Mouse (Mus musculus): Measurements from ENCODE around the gene Sgf29. TPM values are rescaled to one million over a fixed set of nuclear protein-coding genes. Genes with fewer than 3 reads are reported as not detected.
"Not testable (repeated sequence)": the region's sequence is repeated elsewhere in the genome, so short reads cannot be mapped to it uniquely, and the experiment has no call there.

Sgf29 gene
- total RNA-seq, 1 experiment = 55.3 TPM

GRCm38 (mm10) chr7:126676631-126677220 lies 27.6 kb downstream of the Sgf29 start:
- Histone ChIP-seq H3K4me3 (ENCODE audit: insufficient read depth in 1 of 2, low read depth in 1 of 2, low read length in 2 of 2, poor library complexity in 1 of 2, severe bottlenecking in 1 of 2) (no peak overlapping the region), H3K36me3 (ENCODE audit: control insufficient read depth, insufficient read depth, low read length, poor library complexity, severe bottlenecking) (peaks cover 7% of the 10 kb centered on the region), H3K4me1 (ENCODE audit: control insufficient read depth in 2 of 2, insufficient read depth in 2 of 2, low read length in 2 of 2, poor library complexity in 1 of 2) (0 out of 4 replicates have a peak, but pooled peaks cover 0 to 2% of the 10 kb centered on the region in 2 experiments), H3K27ac (ENCODE audit: insufficient read depth, low read depth, low read length, poor library complexity, severe bottlenecking) (no peak overlapping the region), H3K9me3 (ENCODE audit: control insufficient read depth, insufficient read depth, low read depth, low read length) (no peaks in the 10 kb centered on the region), H3K9ac (ENCODE audit: insufficient read depth, low read depth, low read length, poor library complexity, severe bottlenecking) (no peak overlapping the region)
- in situ Hi-C loops (cut with MboI; ENCODE audit: low sequenced_read_pairs in 2 of 2, unreplicated experiment in 2 of 2) = no loop called here
- no peak for DNase-seq (ENCODE audit: low read depth, low spot score)
- TF ChIP-seq ZNF384 (IDR thresholded peaks at IDR 0.05; ENCODE audit: low read depth, low read length) = no peak
- TF ChIP-seq MAFK (IDR thresholded peaks at IDR 0.05; ENCODE audit: insufficient read depth, low read depth, low read length) = no peak
- TF ChIP-seq CHD2 (IDR thresholded peaks at IDR 0.05; ENCODE audit: low read depth, low read length) = no peak
- TF ChIP-seq ZC3H11A (IDR thresholded peaks at IDR 0.05; ENCODE audit: borderline replicate concordance, low read depth, low read length) = no peak
- TF ChIP-seq HCFC1 (IDR thresholded peaks at IDR 0.05; ENCODE audit: borderline replicate concordance, insufficient read depth, low read length) = no peak

- Histone ChIP-seq H3K4me1 (ENCODE audit: control insufficient read depth in 2 of 2, insufficient read depth in 2 of 2, low read length in 2 of 2, poor library complexity in 1 of 2) (0 out of 4 replicates have a peak, but pooled peaks cover 0 to 2% of the 10 kb centered on the region in 2 experiments), H3K36me3 (ENCODE audit: control insufficient read depth, insufficient read depth, low read length, poor library complexity, severe bottlenecking) (no peaks in the 10 kb centered on the region), H3K9me3 (ENCODE audit: control insufficient read depth, insufficient read depth, low read depth, low read length) (no peaks in the 10 kb centered on the region), H3K27ac (ENCODE audit: insufficient read depth, low read depth, low read length, poor library complexity, severe bottlenecking) (no peak overlapping the region), H3K4me3 (ENCODE audit: insufficient read depth in 1 of 2, low read depth in 1 of 2, low read length in 2 of 2, poor library complexity in 1 of 2, severe bottlenecking in 1 of 2) (no peak overlapping the region), H3K9ac (ENCODE audit: insufficient read depth, low read depth, low read length, poor library complexity, severe bottlenecking) (no peak overlapping the region)
- TF ChIP-seq ZNF384 (IDR thresholded peaks at IDR 0.05; ENCODE audit: low read depth, low read length) = no peak
- no peak for TF ChIP-seq ZC3H11A (IDR thresholded peaks at IDR 0.05; ENCODE audit: borderline replicate concordance, low read depth, low read length)
- no peak for TF ChIP-seq MAFK (IDR thresholded peaks at IDR 0.05; ENCODE audit: insufficient read depth, low read depth, low read length)
- no peak for DNase-seq (ENCODE audit: low read depth, low spot score)
- in situ Hi-C loops (cut with MboI; ENCODE audit: low sequenced_read_pairs in 2 of 2, unreplicated experiment in 2 of 2) = no loop called here
Measured at GRCm38 (mm10) chr7:126678545-126679341, 29.6 kb downstream of the Sgf29 start.

- in situ Hi-C loops (cut with MboI; ENCODE audit: low sequenced_read_pairs in 2 of 2, unreplicated experiment in 2 of 2) = no loop called here
- no peaks in the 10 kb centered on the region for H3K36me3 ChIP-seq (ENCODE audit: control insufficient read depth, insufficient read depth, low read length, poor library complexity, severe bottlenecking)
- H3K4me3 ChIP-seq (ENCODE audit: insufficient read depth in 1 of 2, low read depth in 1 of 2, low read length in 2 of 2, poor library complexity in 1 of 2, severe bottlenecking in 1 of 2) = no peak overlapping the region
- no peaks in the 10 kb centered on the region for H3K9me3 ChIP-seq (ENCODE audit: control insufficient read depth, insufficient read depth, low read depth, low read length)
- no peak overlapping the region for H3K27ac ChIP-seq (ENCODE audit: insufficient read depth, low read depth, low read length, poor library complexity, severe bottlenecking)
- no peak for DNase-seq (ENCODE audit: low read depth, low spot score)
- H3K4me1 ChIP-seq (ENCODE audit: control insufficient read depth in 2 of 2, insufficient read depth in 2 of 2, low read length in 2 of 2, poor library complexity in 1 of 2) = 0 out of 4 replicates have a peak, but pooled peaks cover 0 to 2% of the 10 kb centered on the region in 2 experiments
- TF ChIP-seq ZNF384 (IDR thresholded peaks at IDR 0.05; ENCODE audit: low read depth, low read length) = no peak
- no peak for TF ChIP-seq HCFC1 (IDR thresholded peaks at IDR 0.05; ENCODE audit: borderline replicate concordance, insufficient read depth, low read length)
- TF ChIP-seq MAFK (IDR thresholded peaks at IDR 0.05; ENCODE audit: insufficient read depth, low read depth, low read length) = no peak
- no peak for TF ChIP-seq ZC3H11A (IDR thresholded peaks at IDR 0.05; ENCODE audit: borderline replicate concordance, low read depth, low read length)
- TF ChIP-seq CHD2 (IDR thresholded peaks at IDR 0.05; ENCODE audit: low read depth, low read length) = no peak
- no peak overlapping the region for H3K9ac ChIP-seq (ENCODE audit: insufficient read depth, low read depth, low read length, poor library complexity, severe bottlenecking)
Measured at GRCm38 (mm10) chr7:126679683-126680082, 30.6 kb downstream of the Sgf29 start.

- TF ChIP-seq CHD2 (IDR thresholded peaks at IDR 0.05; ENCODE audit: low read depth, low read length) (no peak), ZC3H11A (IDR thresholded peaks at IDR 0.05; ENCODE audit: borderline replicate concordance, low read depth, low read length) (no peak), MAFK (IDR thresholded peaks at IDR 0.05; ENCODE audit: insufficient read depth, low read depth, low read length) (no peak), ZNF384 (IDR thresholded peaks at IDR 0.05; ENCODE audit: low read depth, low read length) (no peak), HCFC1 (IDR thresholded peaks at IDR 0.05; ENCODE audit: borderline replicate concordance, insufficient read depth, low read length) (no peak)
- no peaks in the 10 kb centered on the region for H3K9me3 ChIP-seq (ENCODE audit: control insufficient read depth, insufficient read depth, low read depth, low read length)
- in situ Hi-C loops (cut with MboI; ENCODE audit: low sequenced_read_pairs in 2 of 2, unreplicated experiment in 2 of 2) = no loop called here
Measured at GRCm38 (mm10) chr7:126681221-126681620, 32.1 kb downstream of the Sgf29 start.

GRCm38 (mm10) chr7:126688156-126688555 lies 39.0 kb downstream of the Sgf29 start:
- H3K4me1 ChIP-seq (ENCODE audit: control insufficient read depth in 2 of 2, insufficient read depth in 2 of 2, low read length in 2 of 2, poor library complexity in 1 of 2); H3K27ac ChIP-seq (ENCODE audit: insufficient read depth, low read depth, low read length, poor library complexity, severe bottlenecking); H3K4me3 ChIP-seq (ENCODE audit: insufficient read depth in 1 of 2, low read depth in 1 of 2, low read length in 2 of 2, poor library complexity in 1 of 2, severe bottlenecking in 1 of 2); in situ Hi-C loops (cut with MboI; ENCODE audit: low sequenced_read_pairs in 2 of 2, unreplicated experiment in 2 of 2); H3K9ac ChIP-seq (ENCODE audit: insufficient read depth, low read depth, low read length, poor library complexity, severe bottlenecking); DNase-seq (ENCODE audit: low read depth, low spot score); H3K9me3 ChIP-seq (ENCODE audit: control insufficient read depth, insufficient read depth, low read depth, low read length): not testable (repeated sequence)
- peaks cover 24% of the 10 kb centered on the region for H3K36me3 ChIP-seq (ENCODE audit: control insufficient read depth, insufficient read depth, low read length, poor library complexity, severe bottlenecking)

More at GRCm38 (mm10) chr7:126681221-126681620, 32.1 kb downstream of the Sgf29 start:
- Histone ChIP-seq H3K4me3 (ENCODE audit: insufficient read depth in 1 of 2, low read depth in 1 of 2, low read length in 2 of 2, poor library complexity in 1 of 2, severe bottlenecking in 1 of 2) (no peak overlapping the region), H3K4me1 (ENCODE audit: control insufficient read depth in 2 of 2, insufficient read depth in 2 of 2, low read length in 2 of 2, poor library complexity in 1 of 2) (0 out of 4 replicates have a peak, but pooled peaks cover 0 to 2% of the 10 kb centered on the region in 2 experiments), H3K36me3 (ENCODE audit: control insufficient read depth, insufficient read depth, low read length, poor library complexity, severe bottlenecking) (no peaks in the 10 kb centered on the region), H3K27ac (ENCODE audit: insufficient read depth, low read depth, low read length, poor library complexity, severe bottlenecking) (no peak overlapping the region), H3K9ac (ENCODE audit: insufficient read depth, low read depth, low read length, poor library complexity, severe bottlenecking) (no peak overlapping the region)
- DNase-seq (ENCODE audit: low read depth, low spot score) = no peak

Data from ES-E14 (cell line).